Mouse (Mus musculus) bone marrow, adult 2 months (tissue): ENCODE results near the gene Bri3bp.

ENCODE experiments used
- CTCF ChIP-seq: fragments of 200-500 bp; IDR thresholded peaks from 2 replicates; pipeline ENCODE4 v1.5.1; 2011; ENCODE audit warnings: low read length, control low read depth; ENCODE audit not compliant: control insufficient read depth, insufficient read depth
- POLR2A ChIP-seq: fragments of 200-500 bp; IDR thresholded peaks from 2 replicates; pipeline ENCODE4 v1.6.1; 2011; ENCODE audit warnings: low read depth, mild to moderate bottlenecking, control low read depth, low read length, borderline replicate concordance; ENCODE audit not compliant: control insufficient read depth

GRCm38 (mm10) chr5:125425698-125426276, 15.6 kb upstream of the Bri3bp start:
- TF ChIP-seq POLR2A: no peak
- TF ChIP-seq CTCF: no peak
